Mouse (Mus musculus) liver, adult 2 months (tissue): ENCODE measurements around the gene Use1.

Experiments used
- CTCF ChIP-seq: fragments of 200-500 bp; IDR thresholded peaks from 2 replicates; pipeline ENCODE4 v1.5.1; 2011; ENCODE audit warnings: low read depth, low read length, control low read depth
- POLR2A ChIP-seq: fragments of 200-500 bp; IDR thresholded peaks from 2 replicates; pipeline ENCODE4 v1.6.1; 2011; ENCODE audit warnings: low read length, control low read depth; ENCODE audit not compliant: insufficient read depth; ENCODE audit errors: extremely low read depth

- no peak for TF ChIP-seq CTCF
- TF ChIP-seq POLR2A, result no peak
These were observed 5.8 kb downstream of the Use1 start for GRCm38 (mm10) chr8:71372427-71372826.
